Mouse (Mus musculus) myocyte (in vitro differentiated cells): ENCODE data around the gene C1qtnf12. TPM values are rescaled to one million over a fixed set of nuclear protein-coding genes. Genes with fewer than 3 reads are reported as not detected.

ENCODE experiments used
- H3K27me3 ChIP-seq: one replicate; pipeline ENCODE4 v1.6.1; 2011; ENCODE audit not compliant: control insufficient read depth, insufficient read depth, insufficient read length
- H3K36me3 ChIP-seq: one replicate; pipeline ENCODE4 v1.6.1; 2011; ENCODE audit not compliant: control insufficient read depth, insufficient read depth
- H3K4me2 ChIP-seq: one replicate; pipeline ENCODE4 v1.6.1; 2011; ENCODE audit warnings: low read depth, control low read depth
- H3K4me3 ChIP-seq: one replicate; pipeline ENCODE4 v1.5.1; 2011; ENCODE audit warnings: mild to moderate bottlenecking, control low read depth, moderate library complexity
- H3K79me2 ChIP-seq: one replicate; pipeline ENCODE4 v1.6.1; 2011; ENCODE audit not compliant: control insufficient read depth, insufficient read depth
- H3ac ChIP-seq: one replicate; pipeline ENCODE4 v1.6.1; 2011; ENCODE audit not compliant: control insufficient read depth, insufficient read length
- CEBPB ChIP-seq: IDR thresholded peaks from 2 replicates; pipeline ENCODE4 v1.6.1; 2011; ENCODE audit warnings: mild to moderate bottlenecking, moderate library complexity; ENCODE audit not compliant: poor library complexity, insufficient read depth, severe bottlenecking
- E2F4 ChIP-seq: IDR thresholded peaks from one replicate; pipeline ENCODE4 v1.6.1; 2011; ENCODE audit warnings: mild to moderate bottlenecking, control low read depth, moderate library complexity; ENCODE audit not compliant: insufficient read depth
- MAX ChIP-seq: IDR thresholded peaks from one replicate; pipeline ENCODE4 v1.6.1; 2011; ENCODE audit warnings: low read depth, mild to moderate bottlenecking, control low read depth
- MYOD1 ChIP-seq, 3 experiments: IDR thresholded peaks; one replicate each; pipeline ENCODE4 v1.6.1; 2011; ENCODE audit warnings: control low read depth in 2 of 3, low read depth in 2 of 3, mild to moderate bottlenecking in 2 of 3, moderate library complexity in 1 of 3; ENCODE audit not compliant: insufficient read length in 2 of 3, control insufficient read depth in 1 of 3
- MYOG ChIP-seq, 3 experiments: IDR thresholded peaks; one replicate each; pipeline ENCODE4 v1.6.1; 2011; ENCODE audit warnings: control low read depth in 2 of 3, low read depth in 2 of 3, mild to moderate bottlenecking in 2 of 3; ENCODE audit not compliant: insufficient read length in 2 of 3, control insufficient read depth in 1 of 3, insufficient read depth in 1 of 3
- POLR2A ChIP-seq: IDR thresholded peaks from one replicate; pipeline ENCODE4 v1.6.1; 2011; ENCODE audit warnings: low read depth, mild to moderate bottlenecking, control low read depth, moderate library complexity; ENCODE audit not compliant: insufficient read length
- POLR2AphosphoS2 ChIP-seq: IDR thresholded peaks from one replicate; pipeline ENCODE4 v1.6.1; 2011; ENCODE audit warnings: low read depth, control low read depth; ENCODE audit not compliant: insufficient read length
- REST ChIP-seq: IDR thresholded peaks from one replicate; pipeline ENCODE4 v1.6.1; 2011; ENCODE audit warnings: mild to moderate bottlenecking, control low read depth, moderate library complexity; ENCODE audit not compliant: insufficient read depth, insufficient read length
- SRF ChIP-seq: IDR thresholded peaks from one replicate; pipeline ENCODE4 v1.6.1; 2011; ENCODE audit warnings: low read depth; ENCODE audit not compliant: control insufficient read depth, insufficient read length
- TCF12 ChIP-seq: IDR thresholded peaks from one replicate; pipeline ENCODE4 v1.6.1; 2011; ENCODE audit warnings: mild to moderate bottlenecking, control low read depth; ENCODE audit not compliant: poor library complexity, insufficient read depth, severe bottlenecking
- TCF3 ChIP-seq: IDR thresholded peaks from one replicate; pipeline ENCODE4 v1.6.1; 2011; ENCODE audit warnings: low read depth, control low read depth; ENCODE audit not compliant: insufficient read length
- USF1 ChIP-seq: IDR thresholded peaks from one replicate; pipeline ENCODE4 v1.6.1; 2011; ENCODE audit warnings: low read depth, mild to moderate bottlenecking, control low read depth, moderate library complexity
- polyA plus RNA-seq: library from polyadenylated mRNA; unstranded; fragments of >200 nt; fragmentation: generic; extraction: Trizol; gene quantifications from one replicate; pipeline ENCODE4 v1.2.1, GENCODE M21; 2012; ENCODE audit warnings: missing spikeins

C1qtnf12 gene
- polyA plus RNA-seq = 2.1 TPM

DNA sequence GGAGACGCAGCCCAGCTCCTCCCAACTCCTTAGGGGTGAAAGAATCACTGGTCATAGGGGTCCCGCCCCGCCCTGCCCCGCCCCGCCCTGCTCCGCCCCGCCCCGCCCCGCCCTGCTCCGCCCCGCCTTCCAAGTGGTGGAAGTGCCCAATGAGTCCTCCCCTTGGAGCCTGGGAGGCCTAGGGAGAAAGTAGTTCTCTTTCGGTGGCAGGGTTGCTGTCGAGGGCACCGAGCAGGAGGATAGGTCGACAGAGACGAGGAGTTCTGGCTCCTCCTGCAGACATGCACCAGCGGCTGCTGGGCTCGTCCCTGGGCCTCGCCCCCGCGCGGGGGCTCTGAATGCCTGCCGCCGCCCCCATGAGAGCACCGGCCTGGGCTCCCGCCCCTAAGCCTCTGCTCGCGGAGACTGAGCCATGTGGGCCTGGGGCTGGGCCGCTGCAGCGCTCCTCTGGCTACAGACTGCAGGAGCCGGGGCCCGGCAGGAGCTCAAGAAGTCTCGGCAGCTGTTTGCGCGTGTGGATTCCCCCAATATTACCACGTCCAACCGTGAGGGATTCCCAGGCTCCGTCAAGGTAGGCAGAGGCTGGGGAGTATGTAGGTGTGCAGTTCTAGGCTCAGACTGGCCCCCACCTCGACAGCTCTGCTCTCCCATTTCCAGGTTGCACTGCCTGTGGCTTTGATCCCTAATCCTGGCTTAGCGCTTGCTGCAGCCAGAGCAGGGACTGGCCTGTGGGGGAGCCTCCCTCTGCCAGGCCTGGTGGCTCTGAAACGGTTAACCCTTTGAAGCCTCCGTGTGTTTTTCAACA, at the start of gene C1qtnf12:
Gene C1qtnf12, plus strand, starts transcription at position 152 of the 805 bp plus-strand sequence.
- no peak within 1 kb of the TSS for H3K4me3 ChIP-seq
- H3K27me3 ChIP-seq = no peaks in the 10 kb centered on the region
- no peak within 1 kb of the TSS for H3ac ChIP-seq
- H3K36me3 ChIP-seq = peaks cover 7% of the 10 kb centered on the region
- TF ChIP-seq CEBPB = no peak
- TF ChIP-seq POLR2AphosphoS2 = peak; percentile 24
- peak within 1 kb of the TSS; percentile 44 for H3K4me2 ChIP-seq
- no peaks in the 10 kb centered on the region for H3K79me2 ChIP-seq

DNA sequence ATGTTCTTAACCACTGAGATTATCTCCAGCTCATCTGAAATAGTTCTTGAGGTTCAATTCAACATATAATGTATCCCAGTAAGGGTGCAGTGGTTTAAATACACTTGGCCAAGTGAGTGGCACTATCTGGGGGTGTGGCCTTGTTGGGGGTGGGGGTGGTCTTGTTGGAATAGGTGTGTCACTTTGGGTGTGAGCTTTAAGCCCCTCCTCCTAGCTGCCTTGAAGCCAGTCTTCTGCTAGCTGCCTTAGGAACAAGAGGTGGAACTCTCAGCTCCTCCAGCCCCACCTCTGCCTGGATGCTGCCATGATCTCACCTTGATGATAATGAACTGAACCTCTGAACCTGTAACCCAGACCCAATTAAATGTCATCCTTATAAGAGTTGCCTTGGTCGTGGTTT, 30.1 kb upstream of the C1qtnf12 start:
- H3K4me2 ChIP-seq = no peak overlapping the region
- no peak overlapping the region for H3ac ChIP-seq
- no peaks in the 10 kb centered on the region for H3K27me3 ChIP-seq
- no peaks in the 10 kb centered on the region for H3K79me2 ChIP-seq
- H3K4me3 ChIP-seq = no peak overlapping the region
- TF ChIP-seq E2F4 = no peak
- no peaks in the 10 kb centered on the region for H3K36me3 ChIP-seq

DNA sequence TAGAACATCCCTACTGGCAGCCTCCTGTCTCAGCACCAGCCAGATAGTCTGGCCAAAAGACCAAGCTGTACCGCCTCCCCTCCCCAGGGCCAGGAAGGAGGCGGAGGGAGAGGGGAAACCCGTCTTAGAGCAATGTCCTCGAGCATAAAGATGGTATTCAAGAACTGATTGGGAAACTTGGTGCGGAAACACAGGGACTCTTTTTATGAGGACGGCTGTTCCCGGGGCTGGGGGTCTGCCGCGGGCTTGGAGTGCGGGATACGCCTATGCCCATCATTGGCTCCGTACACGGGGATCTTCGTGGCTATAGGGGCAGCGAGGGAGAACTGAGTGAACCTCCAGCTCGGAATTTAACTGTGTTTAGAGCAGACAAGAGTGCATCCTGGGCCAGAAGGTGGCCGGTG, 19.1 kb upstream of the C1qtnf12 start:
- peak overlapping the region; percentile 97 for H3K4me2 ChIP-seq
- peak overlapping the region; percentile 59 for H3ac ChIP-seq
- TF ChIP-seq MYOG (IDR thresholded peaks at IDR 0.05; ENCODE audit: control insufficient read depth in 1 of 3, insufficient read depth in 1 of 3, insufficient read length in 2 of 3, low read depth in 2 of 3) (no peak), MAX (no peak), MYOD1 (IDR thresholded peaks at IDR 0.05; ENCODE audit: control insufficient read depth in 1 of 3, insufficient read length in 2 of 3, low read depth in 2 of 3) (no peak)
- no peaks in the 10 kb centered on the region for H3K27me3 ChIP-seq
- H3K4me3 ChIP-seq = peak overlapping the region; percentile 85
- peaks cover 4% of the 10 kb centered on the region for H3K36me3 ChIP-seq
- peaks cover 42% of the 10 kb centered on the region for H3K79me2 ChIP-seq

DNA sequence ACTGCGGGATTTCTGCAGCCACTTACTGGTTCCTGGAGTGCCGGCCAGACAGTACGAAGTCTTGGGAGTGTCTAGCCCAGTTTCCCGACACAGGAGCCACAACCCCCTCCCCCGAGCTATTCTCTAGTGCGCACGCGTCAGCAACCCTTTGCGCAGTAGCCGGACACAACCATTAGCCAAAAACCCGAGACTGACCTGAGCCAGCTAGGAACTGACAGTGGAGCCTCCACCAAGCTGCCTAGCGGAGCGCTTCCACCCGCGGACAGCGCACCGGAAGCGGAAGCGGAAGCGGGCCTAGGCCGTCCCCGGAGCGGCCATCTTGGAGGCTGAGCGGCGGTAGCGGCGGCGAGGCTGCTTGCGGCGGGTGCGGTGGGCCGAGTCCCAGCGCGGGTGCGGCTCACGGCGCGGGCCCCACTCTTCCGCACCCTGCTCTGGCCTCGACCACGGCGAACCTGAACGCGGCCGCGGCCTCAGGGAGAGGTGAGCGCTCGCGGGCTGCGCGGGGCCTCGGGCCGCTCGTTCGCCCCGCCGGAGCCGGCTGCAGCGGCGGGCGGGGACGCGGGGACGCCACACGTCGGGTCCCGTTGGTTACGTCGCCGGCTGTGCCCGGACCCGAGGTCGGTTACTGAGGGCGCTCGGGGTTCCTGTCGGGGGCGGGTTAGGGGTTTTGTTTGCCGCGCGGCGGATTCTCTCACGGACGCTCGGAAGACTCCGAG, 18.4 kb upstream of the C1qtnf12 start, which contains the start of gene Ube2j2:
Gene Ube2j2, plus strand, starts transcription at position 298 of the 716 bp plus-strand sequence.
- H3K79me2 ChIP-seq = peaks cover 49% of the 10 kb centered on the region
- H3K36me3 ChIP-seq = peaks cover 4% of the 10 kb centered on the region
- H3K4me2 ChIP-seq = peak within 1 kb of the TSS; percentile 100
- TF ChIP-seq CEBPB = no peak
- TF ChIP-seq TCF3 = no peak
- peak; percentile 92 for TF ChIP-seq POLR2AphosphoS2
- TF ChIP-seq SRF = peak; percentile 61
- peak; percentile 5 for TF ChIP-seq E2F4
- TF ChIP-seq REST = no peak
- no peak for TF ChIP-seq USF1
- peak; percentile 56 for TF ChIP-seq MAX
- TF ChIP-seq MYOD1 (IDR thresholded peaks at IDR 0.05; ENCODE audit: control insufficient read depth in 1 of 3, insufficient read length in 2 of 3, low read depth in 2 of 3) = peak in 1 of 3 experiments; percentile 43
- TF ChIP-seq POLR2A = peak; percentile 87
- no peak for TF ChIP-seq TCF12
- TF ChIP-seq MYOG (IDR thresholded peaks at IDR 0.05; ENCODE audit: control insufficient read depth in 1 of 3, insufficient read depth in 1 of 3, insufficient read length in 2 of 3, low read depth in 2 of 3) = peak in 2 of 3 experiments; percentile 24 to 64
- H3K27me3 ChIP-seq = no peaks in the 10 kb centered on the region
- peak within 1 kb of the TSS; percentile 85 for H3K4me3 ChIP-seq
- H3ac ChIP-seq = peak within 1 kb of the TSS; percentile 59

DNA sequence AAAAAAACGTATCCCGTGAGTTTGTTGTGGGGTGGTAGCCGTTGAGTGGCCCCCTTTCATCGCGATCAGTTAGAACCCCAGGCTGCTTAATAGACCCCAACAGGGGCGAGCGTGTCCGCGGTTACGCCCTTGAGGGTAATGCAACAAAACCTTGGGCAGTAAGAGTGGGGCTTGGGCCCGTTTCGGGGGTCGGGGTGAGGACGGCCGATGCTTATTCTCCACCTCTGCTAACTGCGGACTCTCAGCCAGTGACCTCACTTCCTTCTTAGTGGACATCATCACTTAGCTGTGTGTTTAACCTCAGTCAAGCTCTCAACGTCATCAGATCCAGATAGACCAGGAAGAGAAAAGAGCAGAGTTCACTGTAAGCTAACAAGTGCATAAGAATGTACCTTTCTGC, 17.8 kb upstream of the C1qtnf12 start:
- peak overlapping the region; percentile 85 for H3K4me3 ChIP-seq
- TF ChIP-seq MAX = no peak
- TF ChIP-seq POLR2A = no peak
- TF ChIP-seq CEBPB = no peak
- TF ChIP-seq REST = no peak
- no peak for TF ChIP-seq POLR2AphosphoS2
- no peak for TF ChIP-seq MYOD1 (IDR thresholded peaks at IDR 0.05; ENCODE audit: control insufficient read depth in 1 of 3, insufficient read length in 2 of 3, low read depth in 2 of 3)
- no peak for TF ChIP-seq MYOG (IDR thresholded peaks at IDR 0.05; ENCODE audit: control insufficient read depth in 1 of 3, insufficient read depth in 1 of 3, insufficient read length in 2 of 3, low read depth in 2 of 3)
- TF ChIP-seq SRF = no peak
- TF ChIP-seq E2F4 = no peak
- no peaks in the 10 kb centered on the region for H3K27me3 ChIP-seq
- peak overlapping the region; percentile 59 for H3ac ChIP-seq
- peaks cover 6% of the 10 kb centered on the region for H3K36me3 ChIP-seq
- H3K79me2 ChIP-seq = peaks cover 53% of the 10 kb centered on the region
- peak overlapping the region; percentile 100 for H3K4me2 ChIP-seq
